Mouse (Mus musculus): Measurements from ENCODE around the gene Snrnp27.

The Snrnp27 gene

GRCm38 (mm10) chr6:86665076-86665475, 19.2 kb downstream of the Snrnp27 start:
- no peak for DNase-seq (ENCODE audit: low read depth, low spot score)

GRCm38 (mm10) chr6:86660161-86660877, 24.0 kb downstream of the Snrnp27 start:
- DNase-seq (ENCODE audit: low read depth, low spot score): no peak

GRCm38 (mm10) chr6:86658501-86658900, 25.8 kb downstream of the Snrnp27 start:
- no peak for DNase-seq (ENCODE audit: low read depth, low spot score)

- DNase-seq (ENCODE audit: low read depth, low spot score): no peak
These were observed 29.9 kb downstream of the Snrnp27 start for GRCm38 (mm10) chr6:86654270-86654916.

- DNase-seq (ENCODE audit: low read depth, low spot score): no peak
These were observed 31.3 kb downstream of the Snrnp27 start for GRCm38 (mm10) chr6:86653026-86653425.

- no peak for DNase-seq (ENCODE audit: low read depth, low spot score)
These were observed 38.2 kb downstream of the Snrnp27 start for GRCm38 (mm10) chr6:86646143-86646542.

- DNase-seq (ENCODE audit: low read depth, low spot score): no peak
These were observed 38.8 kb downstream of the Snrnp27 start for GRCm38 (mm10) chr6:86645551-86645950.

- DNase-seq (ENCODE audit: low read depth, low spot score): no peak
These were observed 39.4 kb downstream of the Snrnp27 start for GRCm38 (mm10) chr6:86644775-86645400.

- no peak for DNase-seq (ENCODE audit: low read depth, low spot score)
These were observed 42.6 kb downstream of the Snrnp27 start for GRCm38 (mm10) chr6:86641716-86642115.

GRCm38 (mm10) chr6:86640776-86641175, 43.5 kb downstream of the Snrnp27 start:
- DNase-seq (ENCODE audit: low read depth, low spot score): no peak

- DNase-seq (ENCODE audit: low read depth, low spot score): no peak
These were observed 44.2 kb downstream of the Snrnp27 start for GRCm38 (mm10) chr6:86640161-86640560.

GRCm38 (mm10) chr6:86639180-86640160, 44.9 kb downstream of the Snrnp27 start:
- DNase-seq (ENCODE audit: low read depth, low spot score): no peak

GRCm38 (mm10) chr6:86638434-86638833, 45.9 kb downstream of the Snrnp27 start:
- DNase-seq (ENCODE audit: low read depth, low spot score): no peak

- DNase-seq (ENCODE audit: low read depth, low spot score): no peak
These were observed 46.5 kb downstream of the Snrnp27 start for GRCm38 (mm10) chr6:86637860-86638259.

- no peak for DNase-seq (ENCODE audit: low read depth, low spot score)
These were observed 47.0 kb downstream of the Snrnp27 start for GRCm38 (mm10) chr6:86637171-86637835.

- DNase-seq (ENCODE audit: low read depth, low spot score): no peak
These were observed 47.8 kb downstream of the Snrnp27 start for GRCm38 (mm10) chr6:86636495-86636894.

- DNase-seq (ENCODE audit: low read depth, low spot score): no peak
These were observed 54.2 kb downstream of the Snrnp27 start for GRCm38 (mm10) chr6:86630141-86630540.

- DNase-seq (ENCODE audit: low read depth, low spot score): no peak
These were observed 56.4 kb downstream of the Snrnp27 start, which contains the start of gene Asprv1 for GRCm38 (mm10) chr6:86627946-86628345. TSS of gene Asprv1 (plus strand) at chr6:86628164.
